Mouse (Mus musculus) CD8-positive naive resting alpha-beta T cell, adult 2 months (primary cell): Measurements from ENCODE around the gene Cabcoco1.

ENCODE experiments used
- DNase-seq, 2 experiments: peaks; one replicate each; pipeline ENCODE4 v3.0.0; 2022; ENCODE audit warnings: low read depth in 2 of 2, low spot score in 2 of 2

Gene Cabcoco1

DNA sequence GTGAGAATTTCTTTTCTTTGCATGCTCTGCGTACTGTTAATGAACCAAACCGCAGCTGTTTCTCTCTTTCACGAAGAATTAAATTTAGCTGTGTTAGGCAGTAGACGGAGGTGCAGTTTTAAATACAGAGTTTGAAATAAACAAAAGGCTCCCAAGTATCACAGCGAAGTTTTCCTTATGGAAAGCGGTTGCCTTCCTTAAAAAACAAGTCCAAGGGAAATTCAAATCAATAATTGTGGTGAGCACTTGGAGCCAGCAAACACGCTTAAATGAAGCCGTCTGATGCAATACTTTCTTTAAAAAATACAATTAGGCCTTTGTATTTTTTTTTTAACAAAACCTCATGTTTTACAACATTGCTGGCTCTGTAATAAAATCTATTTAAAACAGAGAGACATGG, 101.2 kb downstream of the Cabcoco1 start:
- no peak for DNase-seq

DNA sequence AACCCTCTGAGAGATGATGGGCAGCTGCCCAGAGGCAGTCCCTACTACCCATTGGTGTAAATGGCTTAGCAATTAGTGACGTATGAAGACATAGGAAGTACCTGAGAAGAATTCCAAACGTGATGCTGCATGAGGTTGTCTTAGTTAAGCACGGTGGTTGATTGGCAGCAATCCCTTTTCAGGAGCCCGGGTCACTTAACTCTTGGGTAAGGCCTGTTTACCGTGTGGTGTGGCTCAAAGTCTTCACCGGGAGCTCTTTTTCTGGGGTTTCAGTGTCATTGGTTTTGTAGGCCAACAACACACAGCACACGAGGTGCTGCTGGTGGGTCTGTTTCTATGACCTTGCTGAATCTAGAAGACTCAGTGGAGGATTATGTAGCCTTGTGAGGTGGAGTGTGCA, 105.9 kb downstream of the Cabcoco1 start:
- DNase-seq, result no peak

DNA sequence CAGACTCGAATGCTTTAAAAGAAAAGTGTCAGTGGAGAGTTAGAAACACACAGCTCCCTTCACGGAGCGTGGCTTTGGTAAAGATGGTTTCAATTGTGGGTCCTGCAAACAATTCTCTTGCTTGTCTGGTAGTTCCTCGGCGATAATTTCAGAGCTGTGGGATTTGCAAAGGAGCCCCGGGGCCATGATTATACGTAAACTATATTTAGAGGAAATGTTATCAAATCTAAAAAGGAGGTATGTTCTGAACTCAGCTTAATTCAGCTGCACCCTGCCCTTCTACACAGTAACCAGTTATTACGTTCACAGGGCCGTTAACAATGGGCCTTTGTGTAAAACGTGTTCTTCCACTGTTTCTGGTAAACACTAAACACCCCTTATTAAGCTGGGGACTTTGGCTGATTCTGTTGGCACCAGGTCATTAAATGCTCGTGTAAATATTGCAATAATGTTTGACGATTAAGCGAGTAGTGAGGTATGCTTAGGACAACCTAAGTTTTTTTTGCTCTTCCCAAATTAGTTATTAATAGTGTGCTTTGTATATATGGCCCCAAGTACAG, 106.6 kb downstream of the Cabcoco1 start:
- no peak for DNase-seq

DNA sequence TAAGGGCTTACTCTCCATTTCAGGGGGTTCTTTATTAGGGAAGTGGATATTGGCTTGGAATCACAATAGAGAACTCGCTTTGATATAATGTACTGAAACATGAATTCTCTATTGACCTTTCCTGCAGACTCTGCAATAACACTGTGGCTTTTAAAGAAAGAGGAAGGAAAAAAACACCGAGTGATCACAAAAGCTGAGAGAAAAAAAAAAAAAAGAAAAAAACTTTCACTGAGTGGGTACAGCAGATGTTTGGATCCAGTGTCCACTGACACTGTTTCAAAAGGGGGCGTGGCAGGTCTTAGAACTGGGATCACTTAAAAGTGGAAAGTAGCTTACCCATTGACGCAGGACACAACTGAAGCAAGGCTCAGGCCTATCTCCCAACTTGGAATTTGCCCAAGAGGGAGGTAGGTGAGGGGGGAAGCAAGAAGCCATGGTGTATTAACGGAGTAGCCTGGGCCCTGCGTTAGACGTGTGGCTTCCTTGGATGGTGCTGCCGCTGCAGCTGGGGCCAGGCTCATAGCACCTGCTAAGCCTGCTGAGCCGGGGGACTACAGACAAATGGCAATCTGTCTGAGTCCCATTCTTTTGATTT, 107.6 kb downstream of the Cabcoco1 start:
- DNase-seq, result no peak

DNA sequence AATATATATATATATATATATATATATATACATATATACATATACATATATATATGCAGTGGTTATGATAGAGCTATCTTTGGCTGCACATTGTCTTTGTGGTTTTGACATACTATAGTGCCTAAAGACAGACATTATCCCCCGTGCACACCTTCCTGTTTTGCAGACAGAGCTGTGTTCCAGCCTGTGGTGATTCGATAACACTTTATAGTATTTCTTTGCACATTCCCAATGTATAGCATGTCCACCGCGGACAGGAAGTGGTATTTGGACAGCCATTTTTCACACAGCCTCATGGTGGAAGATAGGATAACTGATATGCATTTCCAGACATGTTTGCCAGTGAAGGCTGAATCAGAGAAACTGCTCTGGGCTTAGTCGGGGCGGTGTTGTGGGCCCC, 110.3 kb downstream of the Cabcoco1 start:
- no peak for DNase-seq

DNA sequence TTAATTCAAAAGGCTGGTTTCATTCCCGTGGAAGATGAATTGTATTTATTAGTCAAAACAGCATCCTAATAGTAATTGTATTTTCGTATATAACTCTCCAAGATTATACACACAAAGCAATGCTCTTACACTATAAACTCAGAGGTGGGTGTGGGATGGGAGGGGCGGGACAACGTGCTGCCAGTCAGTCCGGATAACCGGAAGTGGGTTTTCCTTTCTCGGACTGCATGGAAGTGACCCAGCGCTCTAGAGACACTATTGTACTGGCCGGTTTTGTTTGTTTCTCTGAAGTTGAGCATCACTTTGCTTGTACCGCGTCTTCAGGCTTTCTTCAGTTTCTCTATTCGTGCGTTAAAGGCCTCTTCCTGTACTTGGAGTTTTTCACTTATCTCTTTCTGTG, 110.8 kb downstream of the Cabcoco1 start:
- DNase-seq, result no peak

DNA sequence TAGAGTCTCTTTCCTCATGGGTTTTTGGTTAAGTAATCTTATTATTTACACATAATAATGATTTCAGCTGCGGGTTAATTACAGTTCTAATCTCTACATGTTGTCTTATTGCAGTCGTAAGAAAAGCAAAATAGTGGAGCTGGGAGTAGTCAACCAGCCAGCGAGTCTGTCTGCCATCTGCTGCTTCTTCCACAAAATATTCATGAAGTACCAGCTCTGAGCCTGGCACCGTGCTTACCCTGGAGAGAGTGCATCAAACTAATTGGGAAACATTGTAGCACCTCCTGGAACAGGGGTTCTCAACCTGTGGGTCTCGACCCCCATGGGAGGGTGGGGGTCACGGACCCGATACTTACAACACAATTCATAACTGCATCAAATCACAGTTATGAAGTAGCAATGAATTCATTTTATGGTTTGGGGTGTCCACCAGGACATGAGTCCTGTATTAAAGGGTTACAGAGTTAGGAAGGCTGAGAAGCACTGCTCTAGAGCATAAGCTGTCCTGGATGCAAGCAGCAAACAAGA, 121.2 kb downstream of the Cabcoco1 start:
- no peak for DNase-seq

DNA sequence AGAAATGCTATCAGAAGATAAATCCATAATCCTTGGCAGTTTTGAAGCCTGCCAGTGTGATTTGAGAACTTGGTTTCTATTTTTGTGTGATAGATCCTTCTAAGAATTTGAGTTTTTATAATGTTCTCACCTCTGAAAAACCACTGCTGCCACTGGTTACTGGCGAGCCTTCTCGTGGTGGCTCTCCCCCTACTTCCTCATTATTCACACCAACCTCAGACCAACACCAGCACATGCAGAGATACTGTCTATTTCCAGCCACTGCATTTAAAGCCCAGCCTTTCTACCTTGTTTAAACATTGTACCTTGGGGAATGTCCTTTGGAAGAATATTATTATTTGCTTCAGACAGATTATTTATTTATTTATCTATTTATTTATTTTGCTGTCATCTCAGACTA, 121.8 kb downstream of the Cabcoco1 start:
- DNase-seq, result no peak

DNA sequence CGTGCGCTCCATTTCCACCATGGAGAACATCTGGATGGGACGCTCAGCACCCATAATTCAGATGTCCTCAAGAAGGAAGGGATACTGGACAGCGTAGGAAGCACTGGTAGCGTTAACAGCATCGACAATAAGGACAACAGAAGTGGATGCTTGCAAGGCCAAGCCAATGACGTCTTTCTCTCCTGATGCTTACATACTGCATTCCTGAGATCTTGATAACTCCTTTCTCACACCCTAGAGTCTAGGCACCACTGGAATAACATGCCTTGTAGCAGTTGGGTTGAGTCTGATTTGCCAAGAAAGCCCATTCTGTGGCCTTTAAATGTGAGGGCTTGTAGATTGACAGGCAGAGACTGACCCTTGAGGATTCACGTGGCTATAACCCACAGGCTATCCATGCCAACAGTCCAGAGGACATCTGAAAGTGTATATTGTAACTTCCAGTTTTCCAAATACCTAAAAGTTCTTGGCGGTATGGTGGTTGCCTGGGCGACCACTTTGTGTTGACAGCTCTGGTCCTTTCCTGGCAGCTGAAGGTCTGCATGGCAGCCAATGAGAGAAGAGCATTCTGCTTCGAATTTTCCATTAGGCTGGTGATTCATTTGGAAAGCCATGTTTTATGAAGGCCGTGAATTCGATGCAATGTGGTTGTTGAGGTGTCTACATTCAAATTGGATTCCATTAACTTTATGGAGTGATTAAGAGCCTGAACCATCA, 124.5 kb downstream of the Cabcoco1 start:
- no peak for DNase-seq

DNA sequence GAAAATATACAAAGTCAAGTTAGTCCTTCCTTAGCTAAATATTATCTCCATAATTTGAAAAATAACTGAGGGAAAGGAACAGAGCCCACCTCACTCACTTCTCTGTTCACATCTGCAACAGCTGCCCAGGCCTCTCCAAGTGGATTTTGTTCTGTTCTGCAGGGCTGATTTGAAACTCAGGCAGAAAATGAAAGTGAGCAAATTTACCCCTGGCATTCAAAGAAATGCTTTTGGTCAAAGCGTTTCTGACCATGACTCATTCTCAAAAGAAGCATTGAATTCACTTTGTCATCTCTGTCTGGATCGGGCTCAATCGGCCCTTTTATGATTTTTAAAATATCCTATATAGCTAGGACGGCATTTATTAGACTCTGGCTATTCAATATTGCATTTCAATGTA, 135.8 kb downstream of the Cabcoco1 start:
- DNase-seq, result no peak

DNA sequence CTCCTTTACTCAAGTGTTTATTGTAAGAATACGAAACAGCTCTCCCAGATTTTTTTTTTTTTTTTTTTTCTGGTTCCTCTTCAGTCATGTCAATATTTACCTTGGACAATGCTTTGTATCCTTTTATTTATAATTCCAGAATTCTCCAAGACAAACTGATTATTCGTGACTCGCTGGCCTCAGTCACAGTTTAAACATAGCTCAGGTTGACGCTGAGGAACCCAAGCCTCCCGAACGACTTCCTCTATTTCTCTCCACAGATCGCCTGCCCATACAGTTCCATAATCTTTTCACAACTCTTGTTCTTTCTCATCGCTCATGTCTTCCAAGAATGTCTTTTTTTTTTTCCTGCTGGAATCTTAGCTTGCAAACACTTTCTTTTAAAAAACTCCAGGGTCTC, 144.9 kb downstream of the Cabcoco1 start:
- DNase-seq, result no peak

DNA sequence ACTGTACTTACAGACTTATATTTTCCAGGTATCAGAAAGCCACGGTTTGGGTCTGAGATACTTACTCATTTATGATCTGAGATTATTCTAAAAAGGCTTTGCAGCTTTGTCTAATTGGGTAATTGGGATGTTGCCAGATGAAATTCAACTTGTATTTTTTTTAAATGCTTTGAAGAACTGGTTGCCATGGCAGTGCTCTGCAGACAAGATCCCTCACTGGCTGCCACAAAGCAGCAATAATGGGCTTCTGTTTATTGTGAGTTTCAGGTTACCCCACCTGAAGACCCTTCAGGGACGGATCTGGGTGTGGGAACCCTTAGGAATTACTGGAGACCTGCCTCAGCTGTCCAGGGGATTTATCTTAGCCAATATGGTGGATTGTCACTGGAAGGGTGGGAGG, 145.6 kb downstream of the Cabcoco1 start:
- DNase-seq, result no peak

DNA sequence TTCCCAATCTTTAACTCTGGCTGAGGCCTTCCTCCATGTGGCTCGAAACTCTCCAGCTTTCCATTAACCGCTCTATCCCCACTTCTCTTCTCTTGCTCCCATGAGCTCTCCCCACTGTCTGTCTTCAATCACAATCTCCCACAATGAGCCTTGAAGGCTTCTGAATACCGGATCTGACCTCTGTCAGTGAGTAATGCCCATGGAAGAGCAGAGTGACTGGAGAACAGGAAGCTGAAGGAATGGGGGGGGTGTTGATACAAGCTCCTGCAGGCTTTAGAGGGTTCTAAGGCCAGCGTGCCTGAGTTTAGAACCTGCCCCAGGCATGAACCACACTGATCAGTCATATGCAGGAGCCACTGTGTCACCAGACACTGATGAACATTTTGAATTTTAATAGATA, 150.1 kb downstream of the Cabcoco1 start:
- no peak for DNase-seq

DNA sequence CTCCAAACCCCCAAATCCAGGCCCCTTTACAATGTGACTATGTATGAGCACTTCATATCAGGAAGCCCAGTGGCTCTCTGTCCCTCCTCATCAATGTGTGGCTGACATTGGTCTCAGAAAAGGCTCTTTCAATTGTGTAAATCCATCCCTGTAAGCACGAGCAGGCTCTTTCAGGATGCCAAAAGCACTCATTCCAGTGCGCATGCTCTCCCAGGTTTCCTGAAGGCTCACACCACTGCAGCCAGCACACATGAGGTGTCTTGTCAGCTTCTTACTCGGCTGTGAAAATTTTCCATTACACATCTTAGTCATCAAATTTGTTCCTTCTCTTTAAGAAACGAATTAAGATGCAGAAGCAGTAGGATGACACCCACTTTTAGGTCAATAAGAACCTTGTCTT, 152.9 kb downstream of the Cabcoco1 start:
- DNase-seq, result no peak

DNA sequence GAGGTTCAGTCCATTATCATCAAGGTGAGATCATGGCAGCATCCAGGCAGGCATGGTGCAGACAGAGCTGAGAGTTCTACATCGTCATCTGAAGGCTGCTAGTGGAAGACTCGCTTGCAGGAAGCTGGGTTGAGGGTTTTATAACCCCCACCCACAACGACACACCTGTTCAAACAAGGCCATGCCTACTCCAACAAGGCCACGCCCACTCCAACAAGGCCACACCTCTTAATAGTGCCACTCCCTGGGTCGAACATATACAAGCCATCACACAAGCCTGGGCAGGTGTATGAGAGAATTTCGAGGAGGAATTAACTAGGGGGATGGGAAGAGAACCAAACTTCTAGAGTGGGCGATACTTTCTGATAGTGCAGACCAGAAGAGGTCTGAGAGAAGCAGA, 153.6 kb downstream of the Cabcoco1 start:
- no peak for DNase-seq
